Mouse (Mus musculus) forebrain, embryonic 13.5 days (tissue): ENCODE results near the gene Shroom3. TPM values are rescaled to one million over a fixed set of nuclear protein-coding genes. Genes with fewer than 3 reads are reported as not detected.
"Not testable (repeated sequence)": the region's sequence is repeated elsewhere in the genome, so short reads cannot be mapped to it uniquely, and the experiment has no call there.

Source experiments
- ATAC-seq: fragments of 200-750 bp; cut with Nextera tagmentation; 2 replicates; pipeline ENCODE4 v1.8.0; 2017
- H3K27ac ChIP-seq: fragments of 300-500 bp; sonication (generic); 2 replicates; pipeline ENCODE4 v1.5.1; 2015; ENCODE audit warnings: inconsistent platforms, mild to moderate bottlenecking, moderate library complexity
- H3K27me3 ChIP-seq: fragments of 300-500 bp; sonication (generic); 2 replicates; pipeline ENCODE4 v1.6.1; 2015; ENCODE audit warnings: mild to moderate bottlenecking, inconsistent platforms
- H3K36me3 ChIP-seq: fragments of 300-500 bp; sonication (generic); 2 replicates; pipeline ENCODE4 v1.6.1; 2015; ENCODE audit warnings: mild to moderate bottlenecking, inconsistent platforms; ENCODE audit not compliant: poor library complexity, severe bottlenecking
- H3K4me1 ChIP-seq: fragments of 300-500 bp; sonication (generic); 2 replicates; pipeline ENCODE4 v1.6.1; 2015; ENCODE audit warnings: inconsistent platforms
- H3K4me2 ChIP-seq: fragments of 300-500 bp; sonication (generic); 2 replicates; pipeline ENCODE4 v1.6.1; 2015; ENCODE audit warnings: inconsistent platforms, mild to moderate bottlenecking, moderate library complexity
- H3K4me3 ChIP-seq: fragments of 300-500 bp; sonication (generic); 2 replicates; pipeline ENCODE4 v1.5.1; 2015; ENCODE audit warnings: mild to moderate bottlenecking, inconsistent platforms
- H3K9ac ChIP-seq: fragments of 300-500 bp; sonication (generic); 2 replicates; pipeline ENCODE4 v1.6.1; 2015; ENCODE audit warnings: mild to moderate bottlenecking, inconsistent platforms
- H3K9me3 ChIP-seq: fragments of 300-500 bp; sonication (generic); replicated peaks from 2 replicates; pipeline ENCODE4 v1.6.1; 2016; ENCODE audit warnings: inconsistent platforms
- WGBS: fragments of 180-500 bp; shearing (Covaris S2); methylation state at CpG from one replicate; pipeline ENCODE4 v1.1.7; 2015; 5-methylcytosine and 5-hydroxymethylcytosine counted together
- polyA plus RNA-seq: library from polyadenylated mRNA; unstranded; fragments of >200 nt; fragmentation: Nextera tagmentation; extraction: Ambion mirVana; gene quantifications from 2 replicates; pipeline ENCODE4 v1.2.1, GENCODE M21; 2015

Shroom3 gene
- polyA plus RNA-seq, 1 experiment from 2014 or later, result 3.7 TPM

GRCm38 (mm10) chr5:92917755-92918154, 234.5 kb downstream of the Shroom3 start:
- no peaks in the 10 kb centered on the region for H3K9me3 ChIP-seq
- H3K27me3 ChIP-seq, result no peaks in the 10 kb centered on the region
- H3K4me3 ChIP-seq, result no peak overlapping the region
- no peak overlapping the region for H3K4me2 ChIP-seq
- H3K36me3 ChIP-seq, result peaks cover 7% of the 10 kb centered on the region
- H3K4me1 ChIP-seq, result peaks cover 44% of the 10 kb centered on the region
- H3K27ac ChIP-seq, result no peak overlapping the region
- ATAC-seq, result no peak
- H3K9ac ChIP-seq, result no peak overlapping the region
- 82% methylated on average over 6 of the region's 6 CpGs for WGBS

DNA sequence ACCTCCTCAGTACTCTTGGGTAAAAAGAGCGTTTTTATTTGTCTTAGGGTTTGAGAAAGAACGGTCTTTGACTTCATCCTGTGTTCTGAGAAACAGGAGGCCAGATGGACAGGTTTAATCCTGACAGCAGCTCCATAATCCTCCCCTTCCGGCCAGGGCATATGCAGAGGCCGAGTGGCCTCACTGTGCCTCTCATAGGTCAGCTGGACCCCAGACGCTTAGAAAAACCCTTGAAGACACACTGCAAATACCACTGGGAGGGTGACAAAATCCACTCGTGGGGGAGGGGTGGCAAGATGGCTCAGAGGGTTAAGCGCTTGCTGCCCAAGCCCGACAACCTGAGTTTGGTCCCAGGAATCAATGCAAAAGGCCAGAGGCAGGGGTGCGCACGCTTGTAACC, 234.9 kb downstream of the Shroom3 start:
- 29% methylated on average over 10 of the region's 10 CpGs for WGBS
- Histone ChIP-seq H3K27ac (no peak overlapping the region; the same call in 1 of the 2 replicates), H3K27me3 (no peaks in the 10 kb centered on the region), H3K36me3 (peaks cover 7% of the 10 kb centered on the region), H3K9ac (no peak overlapping the region), H3K9me3 (no peaks in the 10 kb centered on the region), H3K4me1 (peaks cover 44% of the 10 kb centered on the region), H3K4me2 (peak overlapping the region; percentile 35; the same call in 1 of the 2 replicates), H3K4me3 (no peak overlapping the region)
- ATAC-seq, result no peak

GRCm38 (mm10) chr5:92918866-92919265, 235.6 kb downstream of the Shroom3 start:
- no peak overlapping the region; the same call in 1 of the 2 replicates for H3K4me3 ChIP-seq
- peak overlapping the region; percentile 35 for H3K4me2 ChIP-seq
- H3K27me3 ChIP-seq, result no peaks in the 10 kb centered on the region
- peaks cover 7% of the 10 kb centered on the region for H3K36me3 ChIP-seq
- H3K9me3 ChIP-seq, result no peaks in the 10 kb centered on the region
- H3K4me1 ChIP-seq, result peaks cover 44% of the 10 kb centered on the region
- ATAC-seq, result 0 out of 2 replicates have a peak, but pooled peaks have one; percentile 36
- 9% methylated on average over 9 of the region's 9 CpGs for WGBS
- peak overlapping the region; percentile 44 for H3K27ac ChIP-seq
- H3K9ac ChIP-seq, result no peak overlapping the region

GRCm38 (mm10) chr5:92919390-92919789, 236.2 kb downstream of the Shroom3 start:
- H3K4me1 ChIP-seq, result peaks cover 39% of the 10 kb centered on the region
- H3K27ac ChIP-seq, result peak overlapping the region; percentile 44
- no peak for ATAC-seq
- H3K4me2 ChIP-seq, result no peak overlapping the region
- WGBS, result 32% methylated on average over 14 of the region's 14 CpGs
- no peak overlapping the region for H3K9ac ChIP-seq
- H3K4me3 ChIP-seq, result no peak overlapping the region
- H3K36me3 ChIP-seq, result peaks cover 7% of the 10 kb centered on the region
- H3K27me3 ChIP-seq, result no peaks in the 10 kb centered on the region
- H3K9me3 ChIP-seq, result no peaks in the 10 kb centered on the region

GRCm38 (mm10) chr5:92920984-92921383, 237.7 kb downstream of the Shroom3 start:
- ATAC-seq, result no peak
- H3K27me3 ChIP-seq, result no peaks in the 10 kb centered on the region

GRCm38 (mm10) chr5:92921728-92922127, 238.5 kb downstream of the Shroom3 start:
- 85% methylated on average over 8 of the region's 8 CpGs for WGBS
- no peak overlapping the region for H3K9ac ChIP-seq
- H3K36me3 ChIP-seq, result peaks cover 7% of the 10 kb centered on the region
- ATAC-seq, result no peak
- no peaks in the 10 kb centered on the region for H3K9me3 ChIP-seq
- no peak overlapping the region for H3K4me3 ChIP-seq
- H3K27me3 ChIP-seq, result no peaks in the 10 kb centered on the region
- peaks cover 27% of the 10 kb centered on the region for H3K4me1 ChIP-seq
- H3K4me2 ChIP-seq, result no peak overlapping the region
- no peak overlapping the region for H3K27ac ChIP-seq

More at GRCm38 (mm10) chr5:92920984-92921383, 237.7 kb downstream of the Shroom3 start:
- no peaks in the 10 kb centered on the region for H3K9me3 ChIP-seq
- H3K27ac ChIP-seq, result no peak overlapping the region
- no peak overlapping the region for H3K9ac ChIP-seq
- no peak overlapping the region for H3K4me3 ChIP-seq
- whole genome bisulfite sequencing, result 95% methylated on average over 8 of the region's 8 CpGs
- no peak overlapping the region for H3K4me2 ChIP-seq
- H3K4me1 ChIP-seq, result peaks cover 31% of the 10 kb centered on the region
- H3K36me3 ChIP-seq, result peaks cover 7% of the 10 kb centered on the region

DNA sequence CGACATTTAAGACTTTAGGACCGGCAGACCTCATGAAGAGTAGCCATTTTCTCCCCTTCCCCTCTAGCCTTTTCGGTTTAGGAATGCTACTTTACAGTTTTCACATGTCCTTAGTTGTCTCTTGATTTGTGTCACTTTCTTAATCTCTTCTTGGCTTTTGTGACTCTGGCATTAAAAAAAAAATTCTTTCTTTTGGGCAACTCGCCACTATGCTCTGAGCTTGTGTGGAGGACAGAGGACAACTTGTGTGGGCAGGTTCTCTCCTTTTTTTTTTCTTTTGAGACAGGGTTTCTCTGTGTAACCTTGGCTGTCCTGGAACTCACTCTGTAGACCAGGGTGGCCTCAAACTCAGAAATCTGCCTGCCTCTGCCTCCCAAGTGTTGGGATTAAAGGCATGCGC, 239.7 kb downstream of the Shroom3 start:
- 92% methylated on average over 5 of the region's 5 CpGs for WGBS
- H3K9ac ChIP-seq, result not testable (repeated sequence)

DNA sequence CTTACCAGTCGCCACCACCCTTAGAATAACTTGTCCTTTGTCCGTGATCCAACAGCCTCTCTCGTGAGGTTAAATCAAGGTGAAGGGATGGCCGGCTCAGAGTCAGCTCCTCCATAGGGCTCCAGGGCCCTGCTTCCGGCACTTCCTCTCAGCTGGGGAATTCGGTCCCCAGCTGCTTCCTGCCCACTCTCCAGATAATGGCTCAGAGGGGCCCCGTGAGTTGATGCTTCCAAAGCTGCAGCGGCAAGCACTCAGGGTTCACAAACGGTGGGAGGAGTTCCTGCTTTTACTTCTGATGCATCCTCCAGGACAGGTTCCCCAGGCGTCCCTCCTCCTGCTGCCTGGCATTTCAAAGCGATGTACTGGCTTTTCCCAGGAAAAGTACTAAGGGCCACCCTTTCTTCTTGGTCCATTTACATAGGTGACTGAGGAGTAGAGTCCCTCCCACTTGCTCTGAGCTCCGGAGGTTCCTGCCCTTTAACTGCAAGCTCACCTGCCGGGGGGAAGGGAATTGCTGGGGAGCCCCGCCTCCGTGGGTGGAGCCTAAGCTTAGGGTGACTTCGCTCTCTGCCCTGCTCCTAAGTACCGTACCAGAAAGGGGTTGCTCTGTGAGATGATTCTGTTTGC, 241.7 kb downstream of the Shroom3 start:
- H3K36me3 ChIP-seq, result peaks cover 7% of the 10 kb centered on the region
- no peak overlapping the region for H3K9ac ChIP-seq
- H3K9me3 ChIP-seq, result no peaks in the 10 kb centered on the region
- peak overlapping the region; percentile 13; the same call in 1 of the 2 replicates for H3K4me3 ChIP-seq
- 14% methylated on average over 17 of the region's 17 CpGs for WGBS
- peak overlapping the region; percentile 38 for H3K4me2 ChIP-seq
- no peaks in the 10 kb centered on the region for H3K27me3 ChIP-seq
- peaks cover 8% of the 10 kb centered on the region for H3K4me1 ChIP-seq
- no peak overlapping the region for H3K27ac ChIP-seq
- ATAC-seq, result peak; percentile 66

More for the DNA sequence above, 239.7 kb downstream of the Shroom3 start:
- not testable (repeated sequence) for H3K27me3 ChIP-seq, ATAC-seq, H3K4me3 ChIP-seq, H3K9me3 ChIP-seq, H3K27ac ChIP-seq, H3K4me2 ChIP-seq, H3K36me3 ChIP-seq
- peaks cover 25% of the 10 kb centered on the region for H3K4me1 ChIP-seq

- no peak for ATAC-seq
- Histone ChIP-seq H3K4me1 (peaks cover 22% of the 10 kb centered on the region), H3K4me2 (no peak overlapping the region), H3K27ac (no peak overlapping the region), H3K27me3 (no peaks in the 10 kb centered on the region), H3K4me3 (no peak overlapping the region), H3K36me3 (no peaks in the 10 kb centered on the region), H3K9me3 (no peaks in the 10 kb centered on the region), H3K9ac (no peak overlapping the region)
- WGBS, result 92% methylated on average over 10 of the region's 10 CpGs
Observed at GRCm38 (mm10) chr5:92927667-92928066, 244.4 kb downstream of the Shroom3 start.

DNA sequence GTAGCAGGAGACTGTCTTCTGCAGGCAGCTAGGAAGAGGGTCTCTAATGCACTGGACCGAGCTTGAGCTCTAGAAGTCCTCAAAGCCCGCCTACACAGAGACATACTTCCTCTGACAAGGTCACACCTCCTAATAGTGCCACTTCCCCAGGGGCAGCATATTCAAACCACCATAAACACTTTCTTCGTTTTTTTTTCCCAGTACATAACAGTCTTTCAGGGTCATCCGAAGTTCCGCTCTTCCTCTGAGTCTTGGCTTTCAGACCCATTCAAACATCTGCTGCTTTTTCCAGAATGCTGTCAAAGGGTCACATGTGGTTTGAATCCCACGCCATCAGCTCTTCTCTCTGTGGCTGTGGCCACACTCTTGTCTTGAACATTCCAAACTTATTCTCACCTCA, 247.3 kb downstream of the Shroom3 start:
- Histone ChIP-seq H3K9ac (no peak overlapping the region), H3K27ac (no peak overlapping the region), H3K36me3 (no peaks in the 10 kb centered on the region; the same call in 1 of the 2 replicates), H3K4me3 (no peak overlapping the region), H3K4me2 (no peak overlapping the region), H3K27me3 (no peaks in the 10 kb centered on the region), H3K4me1 (peaks cover 15% of the 10 kb centered on the region), H3K9me3 (no peaks in the 10 kb centered on the region)
- WGBS, result 86% methylated on average over 6 of the region's 6 CpGs
- ATAC-seq, result no peak

DNA sequence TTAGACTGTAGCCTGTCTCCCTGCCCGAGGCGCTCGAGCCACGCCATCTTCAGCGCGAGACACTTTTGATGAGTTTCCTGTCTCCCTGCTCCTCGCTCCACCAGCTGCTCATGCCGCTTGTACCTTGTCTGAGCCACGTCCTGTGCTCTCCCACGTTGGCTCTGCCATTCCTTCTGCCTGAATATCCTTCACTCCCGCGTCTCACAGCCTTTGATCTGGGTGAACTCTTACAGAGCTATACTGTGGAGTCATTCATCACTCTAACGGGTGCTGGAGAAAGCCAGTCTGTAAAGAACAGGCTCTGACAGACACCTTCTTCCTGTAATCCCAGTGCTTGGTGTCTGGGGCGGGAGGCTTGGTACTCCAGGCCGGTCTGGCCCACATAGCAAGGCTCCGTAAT, 248.1 kb downstream of the Shroom3 start:
- WGBS, result 70% methylated on average over 16 of the region's 16 CpGs
- Histone ChIP-seq H3K4me2 (no peak overlapping the region), H3K27ac (no peak overlapping the region), H3K9me3 (no peaks in the 10 kb centered on the region), H3K9ac (no peak overlapping the region), H3K4me3 (no peak overlapping the region), H3K27me3 (no peaks in the 10 kb centered on the region), H3K36me3 (peaks cover 5% of the 10 kb centered on the region; the same call in 1 of the 2 replicates), H3K4me1 (peaks cover 15% of the 10 kb centered on the region)
- ATAC-seq, result no peak

GRCm38 (mm10) chr5:92933010-92933409, 249.8 kb downstream of the Shroom3 start:
- Histone ChIP-seq H3K36me3 (peaks cover 5% of the 10 kb centered on the region; the same call in 1 of the 2 replicates), H3K9ac (no peak overlapping the region), H3K27ac (no peak overlapping the region), H3K4me3 (no peak overlapping the region), H3K4me2 (no peak overlapping the region), H3K4me1 (peaks cover 15% of the 10 kb centered on the region), H3K27me3 (no peaks in the 10 kb centered on the region), H3K9me3 (no peaks in the 10 kb centered on the region)
- ATAC-seq, result no peak
- 76% methylated on average over 10 of the region's 10 CpGs for WGBS
